Comparison of ENCODE assay signal across 12 mouse cellular contexts in genomic region chr4:128330519-128330918, GRCm38 (mm10).
DNase-seq lines count a peak whose midpoint lies in the region; ATAC-seq and TF ChIP-seq lines count a peak whose summit lies in the region.
"Had no signal": no experiment of that assay in that cellular context is flagged by ENCODE, and none has a peak within 500 bp of the region (broad histone marks: within the 10 kb centered on the region; RNA-seq: fewer than 3 reads in every experiment).

No protein-coding gene starts in this region.

- intact Hi-C loops in heart, postnatal 14 days (cut with DNase I): no loop called here

- no peaks in the 10 kb centered on the region for H3K27me3 ChIP-seq in lung, embryonic 14.5 days (ENCODE audit: insufficient read depth, low read length)
- H3K27me3 ChIP-seq: neural tube, embryonic 13.5 days had no signal

- H3K4me3 ChIP-seq in lung, embryonic 14.5 days (ENCODE audit: low read depth, low read length): no peak overlapping the region
- H3K4me3 ChIP-seq: heart, embryonic 12.5 days; limb, embryonic 10.5 days; neural tube, embryonic 13.5 days had no signal

- H3K4me2 ChIP-seq in lung, embryonic 14.5 days: no peak overlapping the region
- H3K4me2 ChIP-seq: heart, embryonic 12.5 days; neural tube, embryonic 13.5 days had no signal

- WGBS in lung, embryonic 14.5 days: 67% methylated on average over 9 of the region's 9 CpGs

- H3K36me3 ChIP-seq in lung, embryonic 14.5 days (ENCODE audit: insufficient read depth): no peaks in the 10 kb centered on the region
- H3K36me3 ChIP-seq: heart, embryonic 12.5 days; limb, embryonic 10.5 days had no signal

- no peak for TF ChIP-seq CTCF in lung, embryonic 14.5 days (IDR thresholded peaks at IDR 0.05; ENCODE audit: low read depth)

- H3K4me1 ChIP-seq in lung, embryonic 14.5 days (ENCODE audit: insufficient read depth): no peaks in the 10 kb centered on the region
- H3K4me1 ChIP-seq: heart, embryonic 12.5 days; limb, embryonic 10.5 days; neural tube, embryonic 13.5 days had no signal

- H3K9me3 ChIP-seq in lung, embryonic 14.5 days (ENCODE audit: low read depth, low read length): no peaks in the 10 kb centered on the region
- H3K9me3 ChIP-seq: heart, embryonic 12.5 days; limb, embryonic 10.5 days; neural tube, embryonic 13.5 days had no signal

- H3K9ac ChIP-seq in lung, embryonic 14.5 days: no peak overlapping the region
- H3K9ac ChIP-seq: heart, embryonic 12.5 days; neural tube, embryonic 13.5 days had no signal

- peak; percentile 19 for DNase-seq in retina, postnatal 1 day
- DNase-seq in retina, embryonic 14.5 days (ENCODE audit: low spot score): no peak
- DNase-seq in frontal cortex, adult 2 months (ENCODE audit: extremely low spot score in 1 of 2, low spot score in 1 of 2): peak; percentile 46 to 65
- DNase-seq in lung, embryonic 14.5 days: peak; percentile 22
- DNase-seq in telencephalon, adult 2 months (ENCODE audit: low read depth, low spot score): peak; percentile 55
- DNase-seq in heart, postnatal 14 days: no peak
- no peak for DNase-seq in gastrocnemius, postnatal 4 days (ENCODE audit: low spot score in 2 of 2)
- no peak for DNase-seq in heart, adult 8-10 months (ENCODE audit: low spot score)
- DNase-seq: kidney, adult 11 months had no signal

- no peak for ATAC-seq in lung, embryonic 14.5 days (ENCODE audit: insufficient read depth)

- no peak overlapping the region for H3K27ac ChIP-seq in lung, embryonic 14.5 days (ENCODE audit: low read depth)
- H3K27ac ChIP-seq: limb, embryonic 10.5 days; neural tube, embryonic 13.5 days had no signal

Comparison
In these comparisons a context has a peak if more than half of its experiments do, and no peak if none do; other contexts are left out.
1. DNase-seq: peak in retina, postnatal 1 day (single experiment), frontal cortex, adult 2 months (2 of 2), lung, embryonic 14.5 days (single experiment) and telencephalon, adult 2 months (single experiment); none in retina, embryonic 14.5 days (single experiment), heart, postnatal 14 days (0 of 2), gastrocnemius, postnatal 4 days (0 of 2) and heart, adult 8-10 months (single experiment).